Mouse (Mus musculus) ES-Bruce4 (cell line): ENCODE data around the gene Ranbp1.

Experiments used
- CTCF ChIP-seq: IDR thresholded peaks from one replicate; pipeline ENCODE4 v1.8.1; 2011; ENCODE audit warnings: low read depth, low read length
- POLR2A ChIP-seq: IDR thresholded peaks from one replicate; pipeline ENCODE4 v1.8.1; 2011; ENCODE audit warnings: low read length; ENCODE audit not compliant: insufficient read depth

GRCm38 (mm10) chr16:18213689-18214088, 34.8 kb downstream of the Ranbp1 start:
- TF ChIP-seq CTCF (no peak), POLR2A (no peak)
